Mouse (Mus musculus) midbrain, embryonic 10.5 days (tissue): ENCODE measurements around the gene Sntb2. TPM values are rescaled to one million over a fixed set of nuclear protein-coding genes. Genes with fewer than 3 reads are reported as not detected.
"Not testable (repeated sequence)": the region's sequence is repeated elsewhere in the genome, so short reads cannot be mapped to it uniquely, and the experiment has no call there.

Experiments used
- DNase-seq: peaks from one replicate; pipeline ENCODE4 v3.0.0-alpha.2; 2017; ENCODE audit warnings: low spot score
- H3K27ac ChIP-seq: fragments of 300-500 bp; sonication (generic); replicated peaks from 2 replicates; pipeline ENCODE4 v1.5.1; 2016; ENCODE audit warnings: mild to moderate bottlenecking
- H3K27me3 ChIP-seq: fragments of 300-500 bp; sonication (generic); 2 replicates; pipeline ENCODE4 v1.6.1; 2016; ENCODE audit warnings: low read depth, mild to moderate bottlenecking; ENCODE audit not compliant: poor library complexity, severe bottlenecking
- H3K36me3 ChIP-seq: fragments of 300-500 bp; sonication (generic); 2 replicates; pipeline ENCODE4 v1.6.1; 2016; ENCODE audit warnings: mild to moderate bottlenecking, moderate library complexity
- H3K4me1 ChIP-seq: fragments of 300-500 bp; sonication (generic); 2 replicates; pipeline ENCODE4 v1.6.1; 2016
- H3K4me3 ChIP-seq: fragments of 300-500 bp; sonication (generic); 2 replicates; pipeline ENCODE4 v1.5.1; 2016; ENCODE audit warnings: mild to moderate bottlenecking, moderate library complexity
- H3K9me3 ChIP-seq: fragments of 300-500 bp; sonication (generic); replicated peaks from 2 replicates; pipeline ENCODE4 v1.6.1; 2016; ENCODE audit warnings: mild to moderate bottlenecking
- WGBS: fragments of 180-500 bp; shearing (Covaris S2); methylation state at CpG from one replicate; pipeline ENCODE4 v1.1.7; 2016; 5-methylcytosine and 5-hydroxymethylcytosine counted together
- polyA plus RNA-seq: library from polyadenylated mRNA; unstranded; fragments of >200 nt; fragmentation: Nextera tagmentation; extraction: Ambion mirVana; gene quantifications from 2 replicates; pipeline ENCODE4 v1.2.1, GENCODE M21; 2016

Sntb2 gene
- polyA plus RNA-seq, 1 experiment from 2014 or later, result 9.2 TPM

DNA sequence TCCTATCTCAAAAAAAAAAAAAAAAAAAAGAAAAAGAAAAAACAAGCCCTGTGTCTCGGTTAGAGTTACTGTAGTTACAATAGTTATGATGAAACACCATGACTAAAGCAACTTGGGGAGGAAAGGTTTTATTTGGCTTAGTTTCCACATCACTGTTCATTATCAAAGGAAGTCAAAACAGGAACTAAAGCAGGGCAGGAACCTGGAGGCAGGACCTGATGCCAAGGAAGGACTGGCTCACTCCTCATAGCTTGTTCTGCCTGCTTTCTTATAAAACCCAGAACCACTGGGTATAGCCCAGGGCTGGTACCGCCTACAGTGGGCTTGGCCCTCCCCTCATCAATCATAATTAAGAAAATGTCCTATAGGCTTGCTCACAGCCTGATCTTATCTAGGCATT is 24.1 kb downstream of the Sntb2 start:
- peaks cover 9% of the 10 kb centered on the region for H3K4me1 ChIP-seq

DNA sequence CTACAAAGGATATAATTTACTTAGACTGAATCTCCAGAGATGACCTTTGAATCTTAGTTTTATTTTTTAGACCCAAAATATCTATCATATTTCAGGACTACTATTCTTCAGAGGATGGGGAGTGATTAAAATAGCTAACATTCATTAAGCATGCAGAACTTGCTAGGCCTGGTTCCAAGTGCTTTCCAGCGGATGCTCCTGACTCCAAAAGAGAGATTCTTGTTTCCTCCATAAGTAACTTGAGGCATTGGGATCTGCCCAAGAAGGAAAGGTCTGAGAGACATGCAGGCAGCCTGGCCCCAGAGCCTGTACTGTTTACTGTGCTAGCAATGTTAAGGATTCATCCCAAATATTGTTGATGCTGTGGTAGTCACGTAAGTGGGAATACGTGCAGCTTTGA is 26.8 kb downstream of the Sntb2 start:
- H3K9me3 ChIP-seq, result no peaks in the 10 kb centered on the region
- no peak overlapping the region for H3K27ac ChIP-seq
- no peaks in the 10 kb centered on the region for H3K36me3 ChIP-seq
- no peaks in the 10 kb centered on the region for H3K27me3 ChIP-seq
- peaks cover 9% of the 10 kb centered on the region for H3K4me1 ChIP-seq
- DNase-seq, result no peak
- 97% methylated on average over 3 of the region's 3 CpGs for WGBS
- H3K4me3 ChIP-seq, result no peak overlapping the region

More for the DNA sequence above, 24.1 kb downstream of the Sntb2 start:
- 87% methylated on average over 2 of the region's 2 CpGs for WGBS
- Histone ChIP-seq H3K9me3 (no peaks in the 10 kb centered on the region), H3K27me3 (no peaks in the 10 kb centered on the region), H3K27ac (no peak overlapping the region), H3K4me3 (no peak overlapping the region), H3K36me3 (no peaks in the 10 kb centered on the region)
- no peak for DNase-seq

DNA sequence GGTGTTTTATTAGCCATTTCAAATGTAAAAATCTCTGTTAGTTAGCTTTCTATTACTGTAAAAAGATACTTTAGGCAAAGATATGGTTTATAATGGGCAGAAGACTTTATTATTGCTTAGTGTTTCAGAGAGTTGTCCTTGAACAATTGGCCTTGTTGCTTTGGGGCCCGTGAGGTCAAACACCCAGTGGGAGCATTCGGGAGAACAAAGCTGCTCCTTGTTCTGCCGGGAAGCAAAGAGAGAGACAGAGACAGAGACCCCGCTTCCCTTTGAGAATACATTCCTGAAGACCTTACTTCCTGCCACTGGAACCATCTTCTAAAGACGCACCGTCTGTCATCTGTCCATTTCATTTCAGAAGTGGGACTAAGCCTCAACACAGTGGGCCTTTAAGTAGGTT is 27.8 kb downstream of the Sntb2 start:
- Histone ChIP-seq H3K4me3 (no peak overlapping the region), H3K27ac (no peak overlapping the region), H3K36me3 (no peaks in the 10 kb centered on the region), H3K27me3 (no peaks in the 10 kb centered on the region), H3K9me3 (no peaks in the 10 kb centered on the region), H3K4me1 (peaks cover 9% of the 10 kb centered on the region)
- 34% methylated on average over 6 of the region's 6 CpGs for WGBS
- DNase-seq, result no peak

GRCm38 (mm10) chr8:106964573-106964972 is 29.0 kb downstream of the Sntb2 start:
- H3K4me3 ChIP-seq, result no peak overlapping the region
- 83% methylated on average over 4 of the region's 4 CpGs for WGBS
- DNase-seq, result no peak

DNA sequence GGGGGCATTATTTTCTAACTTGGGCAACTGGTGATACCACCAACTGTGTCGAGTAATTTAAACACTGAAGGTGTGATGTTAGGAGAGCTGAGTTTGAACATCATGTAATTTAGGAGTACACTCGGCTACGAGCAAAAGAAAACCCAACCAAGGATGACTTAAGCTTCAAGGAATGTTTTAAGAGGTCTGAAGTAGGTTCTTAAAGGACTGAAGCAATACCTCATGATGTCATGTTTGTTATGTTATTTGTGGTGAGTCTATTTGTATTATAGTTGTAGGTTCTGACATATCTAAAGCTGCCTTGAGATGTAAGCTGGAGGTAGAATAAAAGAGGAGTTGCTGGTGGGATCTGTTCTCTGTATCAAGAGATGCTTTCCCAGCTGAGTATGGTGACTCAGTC is 34.4 kb downstream of the Sntb2 start:
- WGBS, result 90% methylated on average over 3 of the region's 3 CpGs
- Histone ChIP-seq H3K27ac (no peak overlapping the region), H3K4me3 (no peak overlapping the region), H3K36me3 (no peaks in the 10 kb centered on the region), H3K27me3 (no peaks in the 10 kb centered on the region), H3K9me3 (no peaks in the 10 kb centered on the region), H3K4me1 (no peaks in the 10 kb centered on the region)
- no peak for DNase-seq

More at GRCm38 (mm10) chr8:106964573-106964972, 29.0 kb downstream of the Sntb2 start:
- peaks cover 9% of the 10 kb centered on the region for H3K4me1 ChIP-seq
- H3K27me3 ChIP-seq, result no peaks in the 10 kb centered on the region
- H3K9me3 ChIP-seq, result no peaks in the 10 kb centered on the region
- H3K27ac ChIP-seq, result no peak overlapping the region
- H3K36me3 ChIP-seq, result no peaks in the 10 kb centered on the region

- Histone ChIP-seq H3K9me3 (no peaks in the 10 kb centered on the region), H3K4me1 (no peaks in the 10 kb centered on the region), H3K27me3 (no peaks in the 10 kb centered on the region), H3K27ac (no peak overlapping the region), H3K36me3 (no peaks in the 10 kb centered on the region), H3K4me3 (no peak overlapping the region)
- DNase-seq, result no peak
- WGBS, result 91% methylated on average over 5 of the region's 5 CpGs
These were observed 36.4 kb downstream of the Sntb2 start for GRCm38 (mm10) chr8:106971916-106972315.

DNA sequence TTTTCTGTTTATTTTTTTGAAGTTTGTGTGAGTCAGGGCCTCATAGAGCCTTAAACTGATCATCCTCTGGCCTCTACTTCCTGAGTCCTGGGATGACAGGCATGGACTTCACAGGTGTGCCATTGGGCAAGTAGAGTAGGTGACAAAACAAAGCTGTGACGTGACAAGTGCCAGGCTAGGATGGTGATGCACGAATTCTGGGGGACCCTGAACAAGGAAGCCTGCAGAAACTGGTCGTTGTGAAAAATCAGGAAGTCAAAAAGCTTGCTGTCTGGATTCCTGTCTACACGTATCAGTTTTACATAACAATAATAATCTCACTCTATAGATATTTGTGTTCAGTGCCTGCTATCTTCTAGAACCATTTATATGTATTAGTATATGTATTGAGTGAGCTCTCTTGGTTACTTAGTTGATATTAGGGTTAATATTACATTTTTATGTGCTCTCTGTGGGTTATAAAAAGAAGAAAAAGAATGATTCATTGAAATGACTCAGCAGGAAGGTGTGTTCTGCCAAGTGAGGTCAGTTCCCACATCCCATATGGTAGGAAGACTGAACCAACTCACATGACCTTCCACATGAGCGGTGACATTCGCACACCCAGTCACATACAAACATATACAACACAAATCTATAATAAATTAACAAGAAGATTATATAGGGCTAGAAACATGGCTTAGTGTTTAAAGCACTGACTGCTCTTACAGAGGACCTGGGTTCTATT is 37.2 kb downstream of the Sntb2 start:
- H3K36me3 ChIP-seq, result no peaks in the 10 kb centered on the region
- no peak for DNase-seq
- no peak overlapping the region for H3K27ac ChIP-seq
- 88% methylated on average over 6 of the region's 6 CpGs for WGBS
- no peak overlapping the region for H3K4me3 ChIP-seq
- no peaks in the 10 kb centered on the region for H3K27me3 ChIP-seq
- H3K4me1 ChIP-seq, result no peaks in the 10 kb centered on the region
- H3K9me3 ChIP-seq, result no peaks in the 10 kb centered on the region

DNA sequence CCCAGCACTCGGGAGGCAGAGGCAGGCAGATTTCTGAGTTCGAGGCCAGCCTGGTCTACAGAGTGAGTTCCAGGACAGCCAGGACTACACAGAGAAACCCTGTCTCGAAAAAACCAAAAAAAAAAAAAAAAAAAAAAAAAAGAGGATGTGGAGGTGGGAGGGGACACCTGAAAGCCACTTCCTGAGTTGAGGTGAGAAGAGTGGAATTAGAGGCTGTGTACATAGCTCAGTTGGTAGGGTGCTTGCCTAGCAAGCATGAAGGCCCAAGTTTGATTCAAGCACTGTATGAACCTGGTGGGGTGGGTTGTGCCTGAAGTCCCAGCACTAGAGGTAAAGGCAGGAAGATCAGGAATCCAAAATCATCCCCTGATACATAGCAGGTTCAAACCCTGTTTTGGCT is 38.0 kb downstream of the Sntb2 start:
- not testable (repeated sequence) for H3K4me3 ChIP-seq, H3K36me3 ChIP-seq, H3K27me3 ChIP-seq, H3K27ac ChIP-seq, DNase-seq, H3K4me1 ChIP-seq, H3K9me3 ChIP-seq
- WGBS, result 77% methylated on average over 3 of the region's 3 CpGs

DNA sequence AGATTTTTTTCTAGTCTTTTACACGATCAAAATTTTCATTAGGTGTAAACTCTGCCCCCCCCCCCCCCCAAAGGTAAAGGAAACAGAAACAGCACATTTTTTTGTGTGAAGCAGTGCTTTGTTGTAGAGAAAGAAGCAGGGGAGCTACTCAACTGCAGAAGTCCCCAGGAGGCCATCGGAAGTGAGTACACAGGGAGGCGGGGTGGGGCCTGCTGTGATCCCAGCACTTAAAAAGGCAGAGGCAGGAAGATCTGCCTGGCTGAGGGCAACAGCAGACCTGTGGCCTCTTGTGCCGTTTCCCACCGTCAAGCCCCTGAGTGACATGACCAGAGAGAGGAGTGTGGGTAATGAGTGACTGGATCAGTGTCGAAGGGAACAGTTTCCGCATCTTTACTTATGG is 39.2 kb downstream of the Sntb2 start:
- Histone ChIP-seq H3K4me3 (no peak overlapping the region), H3K27ac (no peak overlapping the region), H3K27me3 (no peaks in the 10 kb centered on the region), H3K4me1 (peaks cover 13% of the 10 kb centered on the region), H3K9me3 (no peaks in the 10 kb centered on the region), H3K36me3 (no peaks in the 10 kb centered on the region)
- DNase-seq, result no peak
- WGBS, result 81% methylated on average over 7 of the region's 7 CpGs

DNA sequence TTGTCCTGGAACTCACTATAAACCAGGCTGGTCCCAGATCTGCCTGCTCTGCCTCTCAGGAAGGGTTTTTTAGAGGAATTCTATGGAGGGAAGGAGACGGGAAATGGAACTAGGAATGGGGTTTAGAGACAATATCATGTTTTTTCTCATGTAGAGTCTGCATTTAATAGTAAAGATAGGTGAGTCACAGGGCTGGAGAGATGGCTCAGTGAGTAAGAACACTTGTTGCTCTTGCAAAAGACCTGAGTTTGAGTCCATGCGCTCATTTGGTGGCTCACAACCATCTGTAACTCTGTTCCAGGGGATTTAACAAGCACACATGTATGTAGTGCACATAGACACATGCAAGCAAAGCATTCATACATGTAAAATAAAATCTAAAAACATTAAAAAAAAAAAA is 40.2 kb downstream of the Sntb2 start:
- DNase-seq, result no peak
- Histone ChIP-seq H3K27ac (no peak overlapping the region), H3K36me3 (no peaks in the 10 kb centered on the region), H3K9me3 (no peaks in the 10 kb centered on the region), H3K4me3 (no peak overlapping the region), H3K4me1 (peaks cover 13% of the 10 kb centered on the region), H3K27me3 (no peaks in the 10 kb centered on the region)
- 87% methylated on average over 2 of the region's 2 CpGs for WGBS

GRCm38 (mm10) chr8:106976436-106976835 is 40.9 kb downstream of the Sntb2 start:
- H3K4me1 ChIP-seq, result peaks cover 13% of the 10 kb centered on the region
- H3K4me3 ChIP-seq, result no peak overlapping the region
- H3K27me3 ChIP-seq, result no peaks in the 10 kb centered on the region
- WGBS, result 85% methylated on average over 4 of the region's 4 CpGs
- no peak overlapping the region for H3K27ac ChIP-seq
- DNase-seq, result no peak
- H3K9me3 ChIP-seq, result no peaks in the 10 kb centered on the region
- peaks cover 5% of the 10 kb centered on the region; the same call in 1 of the 2 replicates for H3K36me3 ChIP-seq

GRCm38 (mm10) chr8:106978755-106979251 is 43.3 kb downstream of the Sntb2 start:
- Histone ChIP-seq H3K4me3 (no peak overlapping the region), H3K9me3 (no peaks in the 10 kb centered on the region), H3K4me1 (peaks cover 13% of the 10 kb centered on the region), H3K27me3 (no peaks in the 10 kb centered on the region), H3K36me3 (peaks cover 7% of the 10 kb centered on the region), H3K27ac (no peak overlapping the region)
- 40% methylated on average over 2 of the region's 2 CpGs for WGBS
- no peak for DNase-seq

GRCm38 (mm10) chr8:106985404-106985821 is 49.9 kb downstream of the Sntb2 start:
- Histone ChIP-seq H3K27ac (no peak overlapping the region), H3K27me3 (no peaks in the 10 kb centered on the region), H3K36me3 (peaks cover 20% of the 10 kb centered on the region), H3K9me3 (no peaks in the 10 kb centered on the region), H3K4me1 (no peaks in the 10 kb centered on the region), H3K4me3 (no peak overlapping the region)
- no peak for DNase-seq
- 93% methylated on average over 9 of the region's 9 CpGs for WGBS
